Mouse (Mus musculus) hindbrain, embryonic 10.5 days (tissue): Measurements from ENCODE around the gene Cab39. TPM values are rescaled to one million over a fixed set of nuclear protein-coding genes. Genes with fewer than 3 reads are reported as not detected.
"Not testable (repeated sequence)": the region's sequence is repeated elsewhere in the genome, so short reads cannot be mapped to it uniquely, and the experiment has no call there.

Experiments
- DNase-seq: peaks from one replicate; pipeline ENCODE4 v3.0.0-alpha.2; 2017; ENCODE audit warnings: low spot score
- H3K27ac ChIP-seq: fragments of 300-500 bp; sonication (generic); 2 replicates; pipeline ENCODE4 v1.5.1; 2016; ENCODE audit warnings: mild to moderate bottlenecking, moderate library complexity
- H3K27me3 ChIP-seq: fragments of 300-500 bp; sonication (generic); 2 replicates; pipeline ENCODE4 v1.6.1; 2016; ENCODE audit warnings: mild to moderate bottlenecking; ENCODE audit not compliant: poor library complexity, insufficient read depth, severe bottlenecking
- H3K36me3 ChIP-seq: fragments of 300-500 bp; sonication (generic); 2 replicates; pipeline ENCODE4 v1.6.1; 2016; ENCODE audit warnings: mild to moderate bottlenecking, moderate library complexity
- H3K4me1 ChIP-seq: fragments of 300-500 bp; sonication (generic); replicated peaks from 2 replicates; pipeline ENCODE4 v1.6.1; 2016; ENCODE audit warnings: mild to moderate bottlenecking
- H3K4me3 ChIP-seq: fragments of 300-500 bp; sonication (generic); 2 replicates; pipeline ENCODE4 v1.5.1; 2016; ENCODE audit warnings: mild to moderate bottlenecking, moderate library complexity
- H3K9me3 ChIP-seq: fragments of 300-500 bp; sonication (generic); 2 replicates; pipeline ENCODE4 v1.6.1; 2016; ENCODE audit warnings: mild to moderate bottlenecking, moderate library complexity
- WGBS: fragments of 180-500 bp; shearing (Covaris S2); methylation state at CpG from one replicate; pipeline ENCODE4 v1.1.7; 2016; 5-methylcytosine and 5-hydroxymethylcytosine counted together
- polyA plus RNA-seq: library from polyadenylated mRNA; unstranded; fragments of >200 nt; fragmentation: Nextera tagmentation; extraction: Ambion mirVana; gene quantifications from 2 replicates; pipeline ENCODE4 v1.2.1, GENCODE M21; 2016

Gene Cab39
- polyA plus RNA-seq, 1 experiment from 2014 or later, result 43.1 TPM

DNA sequence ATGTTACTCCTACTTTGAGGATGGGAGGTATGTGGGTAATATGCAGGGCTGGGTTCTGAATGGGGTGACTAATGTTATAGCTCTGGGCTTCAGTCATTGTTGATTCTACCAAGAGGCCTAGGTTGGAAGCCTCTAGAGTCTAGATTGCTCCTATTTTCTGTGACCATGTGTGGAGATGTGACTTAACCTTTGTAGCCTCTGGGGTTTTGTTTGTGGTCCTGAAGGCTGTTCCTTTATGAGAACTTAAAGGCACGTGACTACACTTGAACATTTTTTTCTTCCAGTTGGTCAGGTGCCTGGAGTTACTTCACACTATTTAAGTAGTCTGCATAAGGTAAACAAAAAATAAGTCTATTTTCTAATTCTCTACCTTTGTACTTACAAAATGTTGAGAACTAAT lies 6.5 kb downstream of the Cab39 start:
- H3K4me1 ChIP-seq, result peaks cover 20% of the 10 kb centered on the region
- WGBS, result 87% methylated on average over 1 of the region's 1 CpGs

GRCm38 (mm10) chr1:85802517-85802916 lies 9.3 kb downstream of the Cab39 start:
- 93% methylated on average over 1 of the region's 1 CpGs for WGBS
- Histone ChIP-seq H3K27me3 (no peaks in the 10 kb centered on the region), H3K27ac (no peak overlapping the region), H3K36me3 (no peaks in the 10 kb centered on the region), H3K9me3 (no peaks in the 10 kb centered on the region), H3K4me3 (no peak overlapping the region), H3K4me1 (0 out of 2 replicates have a peak, but pooled peaks cover 4% of the 10 kb centered on the region)
- no peak for DNase-seq

More for the DNA sequence above, 6.5 kb downstream of the Cab39 start:
- no peaks in the 10 kb centered on the region for H3K27me3 ChIP-seq
- peaks cover 17% of the 10 kb centered on the region for H3K36me3 ChIP-seq
- no peak for DNase-seq
- H3K4me3 ChIP-seq, result no peak overlapping the region
- no peaks in the 10 kb centered on the region for H3K9me3 ChIP-seq
- H3K27ac ChIP-seq, result no peak overlapping the region

GRCm38 (mm10) chr1:85804551-85804950 lies 11.3 kb downstream of the Cab39 start:
- no peaks in the 10 kb centered on the region for H3K9me3 ChIP-seq
- no peaks in the 10 kb centered on the region for H3K36me3 ChIP-seq
- no peaks in the 10 kb centered on the region for H3K27me3 ChIP-seq
- H3K4me3 ChIP-seq, result no peak overlapping the region
- 95% methylated on average over 8 of the region's 8 CpGs for WGBS
- DNase-seq, result no peak
- H3K27ac ChIP-seq, result no peak overlapping the region
- peaks cover under 1% of the 10 kb centered on the region for H3K4me1 ChIP-seq

DNA sequence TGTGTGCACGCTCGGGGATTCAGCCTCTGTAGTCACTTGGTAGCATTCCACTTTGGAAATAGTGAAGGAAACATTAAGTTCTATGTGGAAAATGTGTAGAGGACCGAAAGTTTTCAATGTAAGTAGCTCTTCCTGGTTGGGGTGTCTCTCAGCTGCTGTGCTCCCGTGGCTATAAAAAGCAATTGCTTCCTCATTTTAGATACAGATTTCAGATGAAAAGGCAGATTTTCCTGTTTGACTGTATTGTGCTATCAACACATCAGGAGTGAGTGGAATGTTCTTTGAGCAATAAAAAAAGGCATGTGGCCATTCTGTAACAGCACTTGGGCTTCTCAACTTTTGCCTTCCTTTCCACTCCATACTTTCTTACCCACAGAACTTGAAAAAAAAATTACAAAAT lies 16.0 kb downstream of the Cab39 start:
- H3K27ac ChIP-seq, result no peak overlapping the region
- H3K27me3 ChIP-seq, result no peaks in the 10 kb centered on the region
- no peaks in the 10 kb centered on the region for H3K9me3 ChIP-seq
- H3K36me3 ChIP-seq, result no peaks in the 10 kb centered on the region
- H3K4me3 ChIP-seq, result no peak overlapping the region
- peaks cover 11% of the 10 kb centered on the region for H3K4me1 ChIP-seq
- WGBS, result 83% methylated on average over 4 of the region's 4 CpGs
- DNase-seq, result no peak

DNA sequence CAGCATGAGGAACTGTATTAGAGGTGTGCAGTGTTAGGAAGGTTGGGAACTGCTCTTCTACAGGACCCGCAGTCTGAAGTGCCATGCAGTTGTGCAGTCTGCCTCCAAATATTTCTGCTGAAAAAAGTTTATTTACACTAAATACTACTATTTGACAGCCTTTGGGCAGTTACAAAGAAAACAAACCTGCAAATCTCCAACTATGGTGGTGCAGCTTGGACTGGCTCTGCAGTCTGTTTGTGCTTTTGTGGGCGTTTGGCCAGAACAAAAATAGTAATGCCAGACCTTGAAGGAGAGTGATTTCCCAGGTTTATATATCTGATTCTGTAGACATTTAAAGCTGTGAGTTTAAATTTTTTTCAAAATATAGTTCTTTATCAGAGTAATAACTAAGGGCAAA lies 17.1 kb downstream of the Cab39 start:
- H3K27ac ChIP-seq, result no peak overlapping the region
- H3K4me3 ChIP-seq, result no peak overlapping the region
- no peaks in the 10 kb centered on the region for H3K27me3 ChIP-seq
- peaks cover 11% of the 10 kb centered on the region for H3K4me1 ChIP-seq
- WGBS, result 84% methylated on average over 2 of the region's 2 CpGs
- H3K36me3 ChIP-seq, result no peaks in the 10 kb centered on the region
- no peak for DNase-seq
- H3K9me3 ChIP-seq, result no peaks in the 10 kb centered on the region

- WGBS, result 93% methylated on average over 2 of the region's 2 CpGs
- no peak for DNase-seq
- H3K36me3 ChIP-seq, result no peaks in the 10 kb centered on the region
- H3K9me3 ChIP-seq, result no peaks in the 10 kb centered on the region
- H3K27me3 ChIP-seq, result no peaks in the 10 kb centered on the region
- H3K27ac ChIP-seq, result no peak overlapping the region
- peaks cover 11% of the 10 kb centered on the region for H3K4me1 ChIP-seq
- H3K4me3 ChIP-seq, result no peak overlapping the region
These were observed 17.5 kb downstream of the Cab39 start for GRCm38 (mm10) chr1:85810787-85811186.

DNA sequence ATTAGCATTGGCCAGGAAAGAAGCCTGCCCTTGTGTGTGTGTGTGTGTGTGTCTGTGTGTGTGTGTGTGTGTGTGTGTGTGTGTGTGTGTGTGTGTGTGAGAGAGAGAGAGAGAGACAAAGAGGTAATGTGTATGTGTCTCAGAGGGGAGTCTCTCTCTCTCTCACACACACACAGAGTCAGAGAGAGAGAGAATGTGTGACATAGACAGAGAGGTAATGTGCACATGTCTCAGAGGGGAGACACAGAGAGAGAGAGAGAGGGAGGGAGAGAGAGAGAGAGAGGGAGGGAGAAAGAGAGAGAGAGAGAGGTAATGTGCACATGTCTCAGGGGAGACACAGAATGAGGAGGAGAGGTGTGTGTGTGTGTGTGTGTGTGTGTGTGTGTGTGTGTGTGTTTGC lies 21.0 kb downstream of the Cab39 start:
- Histone ChIP-seq H3K36me3 (peaks cover 17% of the 10 kb centered on the region), H3K4me1 (peaks cover 11% of the 10 kb centered on the region)
- H3K4me3 ChIP-seq, DNase-seq, H3K27ac ChIP-seq, H3K9me3 ChIP-seq, H3K27me3 ChIP-seq: not testable (repeated sequence)

- 94% methylated on average over 6 of the region's 6 CpGs for WGBS
- no peak for DNase-seq
- Histone ChIP-seq H3K9me3 (peaks cover 5% of the 10 kb centered on the region; the same call in 1 of the 2 replicates), H3K4me1 (0 out of 2 replicates have a peak, but pooled peaks cover 3% of the 10 kb centered on the region), H3K27me3 (no peaks in the 10 kb centered on the region), H3K4me3 (no peak overlapping the region), H3K36me3 (peaks cover 56% of the 10 kb centered on the region), H3K27ac (no peak overlapping the region)
These were observed 24.9 kb downstream of the Cab39 start for GRCm38 (mm10) chr1:85818121-85818520.

- Histone ChIP-seq H3K27ac (no peak overlapping the region), H3K36me3 (peaks cover 66% of the 10 kb centered on the region), H3K4me3 (no peak overlapping the region), H3K27me3 (no peaks in the 10 kb centered on the region), H3K4me1 (no peaks in the 10 kb centered on the region), H3K9me3 (peaks cover 5% of the 10 kb centered on the region; the same call in 1 of the 2 replicates)
- 96% methylated on average over 1 of the region's 1 CpGs for WGBS
- no peak for DNase-seq
These were observed 26.5 kb downstream of the Cab39 start for GRCm38 (mm10) chr1:85819695-85820094.

- Histone ChIP-seq H3K9me3 (peaks cover 5% of the 10 kb centered on the region; the same call in 1 of the 2 replicates), H3K27me3 (no peaks in the 10 kb centered on the region), H3K27ac (no peak overlapping the region), H3K4me3 (no peak overlapping the region), H3K4me1 (no peaks in the 10 kb centered on the region), H3K36me3 (peaks cover 77% of the 10 kb centered on the region)
- no peak for DNase-seq
- 95% methylated on average over 8 of the region's 8 CpGs for WGBS
These were observed 29.0 kb downstream of the Cab39 start for GRCm38 (mm10) chr1:85822239-85822638.

DNA sequence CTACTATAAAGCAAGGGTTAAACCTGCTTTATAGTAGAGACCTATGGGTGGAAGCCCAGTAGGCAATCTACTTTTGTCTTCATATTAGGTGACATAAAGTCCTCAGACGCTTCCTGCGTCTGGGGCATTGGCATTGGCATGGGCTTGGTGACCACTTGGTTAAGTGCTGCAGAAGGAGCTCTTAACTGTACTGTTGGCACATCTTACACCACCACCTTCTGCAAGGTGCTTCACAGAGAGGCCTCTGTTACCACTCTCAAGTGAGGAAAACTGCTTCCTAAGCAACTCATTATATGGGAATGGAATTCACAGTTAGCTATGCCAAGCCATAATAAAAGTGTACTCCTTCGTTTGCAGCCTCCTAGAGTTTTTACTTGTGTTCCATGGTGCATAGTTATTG lies 31.7 kb downstream of the Cab39 start:
- Histone ChIP-seq H3K36me3 (peaks cover 73% of the 10 kb centered on the region), H3K9me3 (no peaks in the 10 kb centered on the region), H3K4me3 (no peak overlapping the region), H3K27me3 (no peaks in the 10 kb centered on the region), H3K27ac (no peak overlapping the region), H3K4me1 (no peaks in the 10 kb centered on the region)
- 89% methylated on average over 3 of the region's 3 CpGs for WGBS
- DNase-seq, result no peak

DNA sequence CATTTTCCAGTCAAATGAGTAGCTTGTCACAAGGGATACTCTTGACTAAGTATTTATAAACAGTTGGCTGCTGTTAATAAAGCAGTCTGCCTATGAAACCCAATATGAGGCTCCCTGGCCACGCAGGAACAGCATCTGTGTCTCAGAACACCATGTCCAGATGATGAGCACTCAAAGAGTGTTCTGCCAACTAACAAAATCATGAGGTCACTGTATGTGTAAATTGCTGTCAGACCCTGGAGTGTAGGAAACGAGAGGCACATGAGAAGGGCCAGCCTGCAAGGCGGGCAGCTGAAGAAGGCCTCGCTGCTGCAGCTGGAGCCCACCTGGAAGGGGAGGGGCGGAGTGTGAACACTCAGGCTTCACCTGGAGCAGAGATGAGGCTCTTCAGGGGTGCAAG lies 33.9 kb downstream of the Cab39 start:
- no peaks in the 10 kb centered on the region for H3K9me3 ChIP-seq
- H3K4me1 ChIP-seq, result no peaks in the 10 kb centered on the region
- no peak for DNase-seq
- H3K4me3 ChIP-seq, result no peak overlapping the region
- no peaks in the 10 kb centered on the region for H3K27me3 ChIP-seq
- no peak overlapping the region for H3K27ac ChIP-seq
- WGBS, result 91% methylated on average over 5 of the region's 5 CpGs
- peaks cover 53% of the 10 kb centered on the region for H3K36me3 ChIP-seq

- 94% methylated on average over 1 of the region's 1 CpGs for WGBS
These were observed 35.8 kb downstream of the Cab39 start for GRCm38 (mm10) chr1:85829016-85829415.

GRCm38 (mm10) chr1:85838056-85838455 lies 44.8 kb downstream of the Cab39 start:
- Histone ChIP-seq H3K27me3 (no peaks in the 10 kb centered on the region), H3K4me1 (no peaks in the 10 kb centered on the region), H3K27ac (no peak overlapping the region), H3K4me3 (no peak overlapping the region), H3K36me3 (peaks cover 59% of the 10 kb centered on the region), H3K9me3 (no peaks in the 10 kb centered on the region)
- WGBS, result 86% methylated on average over 4 of the region's 4 CpGs
- DNase-seq, result no peak

More at GRCm38 (mm10) chr1:85829016-85829415, 35.8 kb downstream of the Cab39 start:
- H3K27ac ChIP-seq, result no peak overlapping the region
- no peaks in the 10 kb centered on the region for H3K4me1 ChIP-seq
- H3K4me3 ChIP-seq, result no peak overlapping the region
- DNase-seq, result no peak
- no peaks in the 10 kb centered on the region for H3K27me3 ChIP-seq
- H3K36me3 ChIP-seq, result peaks cover 38% of the 10 kb centered on the region
- H3K9me3 ChIP-seq, result no peaks in the 10 kb centered on the region
